Mouse (Mus musculus) thymus, postnatal 0 days (tissue): ENCODE results near the gene Atp8b5. TPM values are rescaled to one million over a fixed set of nuclear protein-coding genes. Genes with fewer than 3 reads are reported as not detected.

Experiments used
- DNase-seq: peaks from one replicate; pipeline ENCODE4 v3.0.0-alpha.2; 2015; ENCODE audit warnings: low spot score
- polyA plus RNA-seq: library from polyadenylated mRNA; unstranded; fragments of >200 nt; fragmentation: Nextera tagmentation; extraction: Ambion mirVana; gene quantifications from 2 replicates; pipeline ENCODE4 v1.2.1, GENCODE M21; 2015

The Atp8b5 gene
- polyA plus RNA-seq, 1 experiment from 2014 or later = 0.03 TPM

DNA sequence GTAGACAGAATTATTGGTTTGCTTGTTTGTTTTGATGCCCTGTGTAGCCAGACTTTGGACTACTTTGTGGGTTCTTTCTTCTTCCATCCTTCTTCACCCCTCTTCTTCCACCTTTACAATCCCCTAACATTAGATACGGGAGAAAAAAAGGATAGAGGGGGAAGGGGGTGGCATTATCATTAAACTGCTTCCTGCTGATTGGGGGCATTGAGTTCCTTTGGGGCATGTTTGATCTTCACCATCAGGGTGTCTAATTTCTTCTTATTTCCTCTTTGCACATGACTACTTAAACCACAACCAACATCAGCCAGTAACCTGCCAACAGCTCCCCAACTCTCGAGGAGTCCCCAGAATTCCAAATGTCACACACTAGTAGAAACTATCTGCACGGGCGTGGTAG, 54.6 kb downstream of the Atp8b5 start:
- DNase-seq = no peak

DNA sequence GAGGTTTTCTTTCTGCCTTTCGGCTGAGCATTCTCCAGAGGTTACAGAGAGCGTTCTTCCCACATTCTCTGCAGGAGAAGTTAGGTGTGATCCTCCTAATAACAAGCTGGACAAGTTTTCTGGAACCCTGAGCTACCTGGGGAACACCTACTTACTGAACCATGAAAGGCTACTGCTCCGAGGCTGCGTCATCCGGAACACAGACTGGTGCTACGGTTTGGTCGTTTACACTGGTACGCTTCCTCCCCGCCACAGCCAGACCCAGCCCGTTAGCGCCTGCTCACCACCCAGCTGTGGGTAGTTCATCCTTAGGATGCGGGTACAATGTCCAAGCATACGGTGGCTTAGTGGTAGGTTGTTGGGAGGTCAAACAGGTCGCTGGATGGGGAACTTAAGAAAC, 55.4 kb downstream of the Atp8b5 start:
- no peak for DNase-seq

- DNase-seq = no peak
These were observed 60.2 kb downstream of the Atp8b5 start for GRCm38 (mm10) chr4:43327118-43327517.

GRCm38 (mm10) chr4:43334771-43335170, 67.8 kb downstream of the Atp8b5 start:
- no peak for DNase-seq

DNA sequence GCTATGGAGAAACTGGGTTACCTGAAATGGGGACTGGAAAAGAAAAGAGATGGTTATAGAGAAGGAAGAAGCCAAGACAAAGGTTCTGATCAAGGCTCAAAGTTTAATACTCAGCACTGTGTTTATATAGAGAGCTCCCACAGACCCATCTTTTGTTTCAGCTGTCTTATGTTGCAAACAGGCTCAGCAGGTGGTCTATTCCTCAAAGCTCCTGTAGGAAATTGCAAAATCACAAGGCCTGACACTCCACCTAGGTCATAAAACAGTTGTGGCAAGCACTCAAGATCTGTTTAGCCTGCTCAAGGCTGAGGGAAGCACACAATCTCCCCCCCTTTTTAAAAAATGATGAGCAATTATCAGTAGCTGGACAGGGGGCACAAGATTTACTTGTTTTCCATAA, 69.2 kb downstream of the Atp8b5 start:
- DNase-seq = no peak

GRCm38 (mm10) chr4:43340096-43340804, 73.3 kb downstream of the Atp8b5 start:
- no peak for DNase-seq

DNA sequence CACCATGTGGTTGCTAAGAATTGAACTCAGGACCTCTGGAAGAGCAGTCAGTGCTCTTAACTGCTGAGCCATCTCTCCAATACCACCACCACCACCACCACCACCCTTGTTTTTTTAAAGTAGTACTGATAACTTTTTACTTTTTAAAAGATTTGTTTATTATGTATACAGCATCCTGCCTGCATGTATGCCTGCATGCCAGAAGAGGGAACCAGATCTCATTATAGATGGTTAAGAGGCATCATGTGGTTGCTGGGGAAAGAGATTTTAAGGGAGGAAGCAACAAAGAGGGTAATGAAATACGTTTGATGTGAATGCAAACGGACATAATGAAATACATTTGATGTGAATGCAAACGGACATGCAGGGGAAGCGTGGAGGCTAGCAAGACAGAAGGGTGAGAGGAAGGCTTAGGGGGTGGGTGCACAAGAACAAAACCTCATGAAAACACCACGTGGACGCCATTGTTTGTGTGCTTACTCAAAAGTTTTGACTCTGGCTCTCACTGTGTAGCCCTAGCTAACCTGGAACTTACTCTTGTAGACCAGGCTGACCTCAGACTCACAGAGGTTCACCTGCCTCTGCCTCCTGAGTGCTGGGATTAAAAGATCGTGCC, 74.4 kb downstream of the Atp8b5 start:
- DNase-seq = no peak

DNA sequence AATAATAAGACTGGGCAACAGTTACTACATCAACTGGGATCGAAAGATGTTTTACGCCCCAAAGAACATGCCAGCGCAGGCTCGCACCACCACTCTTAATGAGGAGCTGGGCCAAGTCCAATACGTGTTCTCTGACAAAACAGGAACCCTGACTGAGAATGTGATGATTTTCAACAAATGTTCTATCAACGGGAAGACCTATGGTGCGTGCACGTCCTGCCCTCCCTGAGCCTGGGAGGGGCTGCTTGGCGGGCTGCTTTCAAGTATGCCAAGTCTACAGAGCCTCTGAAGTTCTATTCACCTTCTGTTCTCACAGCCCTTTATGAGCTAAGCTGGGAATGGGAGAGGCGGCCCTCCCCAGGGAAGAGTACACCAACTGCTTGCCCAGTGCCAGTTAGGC, 75.5 kb downstream of the Atp8b5 start:
- DNase-seq = no peak

GRCm38 (mm10) chr4:43344932-43345331, 78.0 kb downstream of the Atp8b5 start:
- DNase-seq = no peak

- no peak for DNase-seq
These were observed 82.2 kb downstream of the Atp8b5 start for GRCm38 (mm10) chr4:43349206-43349605.

DNA sequence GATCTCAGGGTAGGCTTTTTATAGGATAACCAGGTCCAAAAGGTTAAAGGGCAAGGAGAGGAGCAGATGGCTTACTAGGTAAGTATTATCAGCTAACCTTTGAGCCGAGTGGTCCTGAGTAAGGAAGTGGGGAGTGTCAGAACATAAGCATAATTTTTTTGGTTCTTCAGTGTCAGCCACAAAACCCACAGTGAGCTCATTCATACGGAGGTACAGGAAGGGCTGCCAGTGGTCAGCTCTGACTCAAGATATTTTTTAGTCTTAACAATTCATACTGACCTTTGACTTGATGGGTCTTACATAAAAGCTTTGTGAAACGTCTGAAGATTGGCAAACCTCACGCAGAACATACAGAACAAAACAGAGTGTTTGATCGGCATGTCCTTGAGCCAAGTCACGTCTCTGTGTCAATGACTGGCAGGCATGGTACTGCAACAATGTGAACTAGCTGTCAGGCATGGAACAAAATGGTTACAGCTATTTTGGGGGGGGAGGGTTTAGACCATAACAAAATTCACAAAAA, 83.1 kb downstream of the Atp8b5 start:
- no peak for DNase-seq

DNA sequence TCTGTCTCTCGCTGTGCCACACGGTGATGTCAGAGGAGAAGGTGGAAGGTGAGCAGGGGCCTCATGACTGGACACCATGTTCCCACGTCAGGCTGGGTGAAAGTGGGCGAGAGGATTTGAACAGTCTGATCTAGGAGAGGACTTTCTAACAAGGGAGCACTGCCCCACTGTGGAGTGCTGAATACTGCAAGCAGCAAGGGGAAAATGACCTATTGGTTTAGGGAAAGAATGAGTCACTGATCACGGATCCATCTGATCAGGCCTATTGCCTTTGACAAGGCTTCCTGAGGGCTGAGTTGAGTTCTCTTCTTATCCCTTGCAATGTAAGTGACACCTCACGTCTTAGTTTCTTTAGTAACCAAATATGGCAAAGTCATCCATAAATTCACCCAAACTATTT, 86.7 kb downstream of the Atp8b5 start:
- DNase-seq = no peak

DNA sequence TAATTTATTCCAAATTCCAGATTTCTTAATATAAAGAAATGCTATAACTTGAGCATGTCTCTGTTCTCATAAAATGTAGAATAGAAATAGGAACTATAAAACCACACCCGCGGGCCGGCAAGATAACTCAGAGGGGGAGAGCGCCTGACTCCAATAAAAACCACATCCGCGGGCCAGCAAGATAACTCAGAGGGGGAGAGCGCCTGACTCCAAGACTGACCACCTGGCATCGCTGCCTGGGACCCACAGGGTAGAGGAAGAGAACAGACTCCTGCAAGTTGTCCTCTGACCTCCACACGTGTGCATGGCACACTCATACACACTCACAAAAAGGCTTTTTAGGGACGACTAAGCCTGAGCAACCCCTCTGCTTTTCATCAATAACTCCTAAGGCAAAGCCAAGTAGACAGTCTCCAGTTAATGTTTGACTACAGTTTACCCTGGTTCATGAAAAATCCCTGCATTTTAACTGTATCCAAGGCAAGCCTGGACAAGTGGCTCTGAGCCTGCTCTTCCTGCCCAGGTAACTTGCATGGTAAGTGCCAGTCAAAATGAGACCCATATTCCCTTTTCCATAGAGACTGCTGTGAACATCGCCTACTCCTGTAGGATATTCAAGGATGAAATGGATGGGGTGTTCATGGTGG, 98.1 kb downstream of the Atp8b5 start:
- no peak for DNase-seq

DNA sequence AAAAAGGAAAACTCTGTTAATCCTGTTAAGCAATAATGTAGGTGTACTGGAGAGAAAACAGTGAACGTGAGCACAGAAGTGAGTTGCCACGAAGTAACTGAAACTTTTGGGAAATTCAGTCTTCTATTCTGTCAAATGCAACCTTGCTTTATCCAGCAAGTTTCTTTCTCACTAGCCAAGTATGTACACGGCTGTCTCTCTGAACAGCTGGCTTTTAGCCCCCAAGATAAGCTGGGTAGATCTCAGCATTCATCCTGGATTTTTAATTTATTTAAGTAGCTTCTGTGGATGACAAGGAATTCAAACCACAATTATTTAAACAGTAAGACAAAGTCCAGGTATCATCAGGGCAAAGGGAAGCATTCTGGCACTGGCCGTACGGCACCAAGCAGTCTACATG, 100.3 kb downstream of the Atp8b5 start:
- no peak for DNase-seq

- no peak for DNase-seq
These were observed 100.8 kb downstream of the Atp8b5 start for GRCm38 (mm10) chr4:43367787-43368186.

DNA sequence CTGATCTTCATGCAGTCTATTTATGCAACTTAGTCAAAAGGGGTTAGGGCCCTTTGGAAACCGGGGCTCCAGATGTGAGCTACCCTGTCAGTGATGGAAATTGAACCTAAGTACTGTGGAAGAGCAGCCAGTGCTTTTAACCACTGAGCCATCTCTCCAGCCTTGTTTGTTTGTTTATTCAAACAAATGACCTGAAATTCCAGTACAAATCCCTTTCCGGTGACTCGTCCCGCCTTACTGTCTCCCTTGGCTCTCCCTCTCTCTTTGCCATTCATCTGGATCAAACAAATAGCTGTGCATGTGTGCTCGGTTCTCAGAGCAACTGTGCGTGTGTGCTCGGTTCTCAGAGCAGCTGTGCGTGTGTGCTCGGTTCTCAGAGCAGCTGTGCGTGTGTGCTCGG, 104.4 kb downstream of the Atp8b5 start:
- no peak for DNase-seq

- DNase-seq = no peak
These were observed 105.2 kb downstream of the Atp8b5 start for GRCm38 (mm10) chr4:43372155-43372554.

DNA sequence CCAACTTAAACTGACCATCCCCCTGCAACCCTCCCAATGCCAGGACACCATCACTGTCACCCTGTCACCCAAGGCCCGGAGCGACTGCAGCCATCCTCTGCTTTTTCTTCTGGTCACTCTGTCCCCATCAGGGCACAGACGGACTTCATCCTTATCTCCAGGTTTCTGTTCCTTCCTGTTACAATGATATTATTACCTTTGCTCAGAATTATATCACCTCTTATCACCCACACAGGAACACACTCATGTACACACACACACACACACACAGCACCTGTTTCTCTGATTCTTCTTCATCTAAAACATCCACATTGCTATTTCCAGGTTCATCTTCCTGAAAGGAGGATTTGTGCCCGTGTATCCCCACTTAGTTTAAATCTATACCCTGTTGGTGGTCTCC, 107.3 kb downstream of the Atp8b5 start:
- DNase-seq = no peak

- no peak for DNase-seq
These were observed 112.6 kb downstream of the Atp8b5 start for GRCm38 (mm10) chr4:43379601-43380000.

DNA sequence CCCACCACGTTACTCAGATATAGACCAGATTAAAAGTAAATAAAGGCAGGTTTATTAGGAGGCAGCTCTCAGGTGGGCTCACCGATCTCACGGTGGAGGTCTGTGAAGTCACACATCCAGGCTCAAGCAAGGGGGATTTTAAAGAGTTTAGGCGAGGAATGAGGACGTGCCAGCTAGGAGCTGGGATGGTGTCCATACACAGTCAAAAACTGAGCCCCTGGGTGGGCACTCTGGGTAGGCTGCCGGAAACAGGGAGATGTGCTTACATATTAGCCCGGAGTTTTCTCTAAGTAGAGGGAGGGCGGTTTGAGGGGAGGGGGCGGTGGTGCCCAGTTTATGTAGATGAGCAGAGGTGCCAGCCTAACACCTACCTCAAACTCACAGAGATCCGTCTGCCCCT, 114.0 kb downstream of the Atp8b5 start:
- DNase-seq = no peak

- DNase-seq = peak; percentile 79
These were observed 114.6 kb downstream of the Atp8b5 start, which contains the start of gene Rusc2 for GRCm38 (mm10) chr4:43381408-43382154. Rusc2 (plus strand) TSS chr4:43381979.
